Mouse (Mus musculus) effector memory CD4-positive, alpha-beta T cell, adult 5 months (primary cell): ENCODE data around the gene Map3k13. TPM values are rescaled to one million over a fixed set of nuclear protein-coding genes. Genes with fewer than 3 reads are reported as not detected.

Experiments used
- polyA plus RNA-seq: library from polyadenylated mRNA; unstranded; fragments of 100-300 nt; shearing (Covaris generic); gene quantifications from one replicate; pipeline ENCODE4 v1.2.1, GENCODE M21; 2017

Gene Map3k13
- polyA plus RNA-seq = 0.21 TPM

DNA sequence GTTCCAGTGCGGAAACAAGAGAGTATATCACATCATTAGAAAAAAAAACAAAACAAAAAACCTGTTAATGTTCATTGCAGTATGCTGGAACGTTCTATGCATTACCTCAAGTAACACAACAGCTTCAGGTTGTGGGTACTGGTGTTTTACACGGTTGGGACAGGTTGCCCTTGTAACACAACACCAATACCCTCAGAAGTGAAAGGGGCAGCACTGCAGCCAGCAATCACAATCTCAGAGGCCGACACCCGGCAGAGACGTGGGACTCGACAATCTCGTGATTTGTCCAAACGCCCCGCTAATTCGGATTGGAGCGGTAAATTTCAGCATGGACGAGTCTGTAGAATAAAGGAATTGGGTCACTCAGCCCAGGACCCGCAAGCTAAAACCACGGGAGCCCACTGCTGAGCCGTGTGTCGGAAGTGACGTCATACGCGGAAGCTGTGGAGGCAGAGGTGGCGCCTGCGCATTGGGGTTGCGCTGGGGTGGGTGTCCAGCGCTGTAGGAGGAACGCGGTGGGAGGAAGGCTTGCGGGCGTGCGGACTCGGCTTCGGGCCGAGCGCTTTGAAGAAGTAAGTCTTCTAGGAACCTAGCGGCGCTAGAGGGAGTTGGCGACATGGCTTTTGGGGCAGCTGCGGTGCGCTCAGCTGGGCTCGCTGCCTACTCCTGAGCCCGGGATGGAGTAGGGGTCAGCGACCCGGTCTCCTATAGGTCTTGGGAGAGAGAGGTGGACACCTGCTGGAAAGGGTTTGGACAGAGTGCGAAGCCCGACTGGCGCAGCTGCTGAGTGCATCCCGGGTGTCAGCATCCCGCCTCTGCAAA lies at the start of gene Map3k13:
Gene Map3k13, plus strand, starts transcription at position 472 of the 822 bp plus-strand sequence.

DNA sequence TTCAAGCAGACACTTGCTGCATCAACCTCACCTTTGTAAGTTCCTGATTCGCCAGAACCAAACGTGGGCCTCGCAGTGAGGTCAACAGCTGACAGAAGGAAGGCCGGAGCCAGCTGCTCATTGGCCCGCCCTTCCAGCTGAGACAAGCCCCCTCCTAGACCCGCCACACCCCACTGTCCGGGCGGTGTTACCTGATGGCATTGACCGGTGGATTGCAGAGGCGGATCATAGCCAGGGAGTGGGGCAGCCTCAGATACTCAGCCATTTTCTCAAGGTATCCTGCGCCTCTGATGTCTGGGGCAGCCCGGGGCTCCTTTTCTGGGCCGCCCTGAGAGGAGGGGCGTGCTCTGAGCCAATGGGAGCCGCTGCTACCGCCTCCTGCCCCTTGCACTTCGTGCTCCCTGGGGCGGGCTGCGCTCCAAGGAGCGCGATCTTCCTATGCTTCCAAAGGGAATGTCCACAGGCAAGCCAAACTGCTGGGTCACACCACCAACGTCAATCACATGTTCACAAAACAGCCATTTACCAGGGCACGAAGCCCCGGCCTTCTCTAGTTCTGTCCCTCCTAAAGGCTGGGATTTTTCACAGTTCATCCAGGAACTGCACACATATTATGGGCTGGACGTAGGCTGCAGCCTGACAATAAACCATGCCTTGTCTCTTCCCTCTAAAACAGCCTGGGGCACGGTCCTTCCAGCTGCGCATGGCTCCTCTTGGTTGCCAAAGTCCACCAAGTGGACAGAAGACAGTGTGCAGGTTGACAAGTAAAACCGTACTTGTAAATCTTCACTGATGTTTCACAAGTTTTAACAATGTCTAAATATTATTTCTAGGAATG lies 6.4 kb upstream of the Map3k13 start, which contains the start of gene Ehhadh:
Gene Ehhadh, minus strand, starts transcription at position 292 of the 838 bp plus-strand sequence.

DNA sequence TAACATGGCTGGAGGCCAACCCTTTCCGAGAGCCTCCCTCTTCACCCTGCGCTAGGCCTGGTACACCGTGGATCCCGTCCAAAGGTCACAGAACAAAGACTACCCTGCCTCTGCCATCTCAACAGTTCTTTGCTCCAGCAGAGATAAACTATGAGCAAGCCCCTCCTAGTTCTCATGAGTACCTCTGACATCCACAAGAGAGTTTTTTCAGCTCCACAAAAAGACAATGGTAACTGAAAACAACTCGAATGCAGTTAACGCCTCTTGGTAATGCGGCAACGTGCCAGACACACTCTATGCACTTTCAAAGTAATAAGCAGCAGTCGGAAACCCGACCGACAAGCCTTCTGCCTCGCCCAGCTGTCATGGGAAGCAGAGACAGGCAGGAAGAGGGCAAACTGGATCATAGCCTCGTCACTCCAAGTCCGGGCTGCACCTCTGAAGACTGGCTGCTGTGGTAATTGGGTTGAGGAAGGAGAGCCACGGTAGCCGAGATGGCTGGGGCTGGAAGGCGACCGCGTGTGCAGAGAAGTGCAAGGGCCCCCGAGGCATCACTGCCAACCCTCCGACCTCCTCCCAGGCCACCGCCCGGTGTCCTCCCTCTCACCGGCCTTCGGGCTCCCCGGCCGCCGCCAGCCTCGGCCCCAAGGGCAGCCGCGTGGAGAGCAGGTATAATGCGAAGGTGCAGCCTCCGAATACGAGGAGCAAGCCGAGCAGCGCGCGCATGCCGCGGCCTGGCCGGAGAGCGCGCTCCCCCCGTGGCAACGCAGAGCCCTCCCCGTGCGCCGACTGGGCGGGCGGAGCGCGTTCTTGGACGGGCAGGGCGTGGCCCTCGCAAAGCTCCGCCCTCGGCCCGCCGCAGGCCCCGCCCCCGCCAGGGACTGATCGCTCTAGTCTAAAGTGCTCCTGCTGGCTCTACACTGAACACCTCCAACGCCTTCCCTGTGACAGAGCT lies 152.9 kb downstream of the Map3k13 start, which contains the start of gene Tmem41a:
Gene Tmem41a, minus strand, starts transcription at position 792 of the 955 bp plus-strand sequence.

Other genes with a start within 250 kb of the Map3k13 start
- gene 2510009E07Rik, start 99.7 kb upstream of the Map3k13 start, polyA plus RNA-seq = 1.4 TPM
- gene Ehhadh, start 6.5 kb upstream of the Map3k13 start, polyA plus RNA-seq = 8.6 TPM
- 7.6 TPM for gene Tmem41a, start 153.2 kb downstream of the Map3k13 start, polyA plus RNA-seq
- gene Liph, start 201.3 kb downstream of the Map3k13 start, polyA plus RNA-seq = not detected
- 84.9 TPM for gene Senp2, start 215.1 kb downstream of the Map3k13 start, polyA plus RNA-seq